Mouse (Mus musculus): ENCODE data around the gene Enpp6.

Enpp6 gene

DNA sequence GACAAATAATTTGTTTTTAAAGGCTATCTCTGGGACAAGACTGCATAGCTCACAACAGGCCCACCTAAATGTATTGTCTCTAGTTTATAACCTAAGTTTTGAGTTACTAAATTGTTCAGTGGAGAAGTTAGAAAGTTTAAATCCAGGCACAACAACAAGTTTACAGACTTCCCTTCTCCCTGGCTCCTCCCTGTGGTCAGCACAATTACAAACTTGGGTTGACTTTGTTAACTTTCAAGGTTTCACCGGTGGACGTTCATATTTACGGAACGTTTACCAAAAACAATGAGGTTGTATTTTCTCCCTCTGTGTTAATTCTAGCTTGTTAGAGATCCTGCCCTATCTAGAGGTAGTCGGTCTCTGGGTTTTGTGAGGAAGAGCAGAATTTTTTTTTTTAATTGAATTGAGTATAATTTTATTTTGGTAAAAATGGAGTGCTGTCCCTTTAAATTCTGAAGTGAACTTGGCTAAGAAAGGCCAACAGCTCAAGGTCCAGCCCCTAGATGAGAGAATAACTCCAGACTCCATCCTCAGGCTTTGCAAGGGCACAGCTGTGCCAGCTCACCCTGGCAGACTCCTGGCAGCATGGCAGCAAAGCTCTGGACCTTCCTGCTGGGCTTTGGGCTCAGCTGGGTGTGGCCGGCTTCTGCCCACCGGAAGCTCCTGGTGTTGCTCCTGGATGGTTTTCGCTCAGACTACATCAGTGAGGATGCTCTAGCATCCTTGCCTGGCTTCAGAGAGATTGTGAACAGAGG lies at the start of gene Enpp6:
Enpp6 (plus strand) TSS at position 502 of the 755 bp plus-strand sequence.
- DNase-seq, result peak; percentile 53

DNA sequence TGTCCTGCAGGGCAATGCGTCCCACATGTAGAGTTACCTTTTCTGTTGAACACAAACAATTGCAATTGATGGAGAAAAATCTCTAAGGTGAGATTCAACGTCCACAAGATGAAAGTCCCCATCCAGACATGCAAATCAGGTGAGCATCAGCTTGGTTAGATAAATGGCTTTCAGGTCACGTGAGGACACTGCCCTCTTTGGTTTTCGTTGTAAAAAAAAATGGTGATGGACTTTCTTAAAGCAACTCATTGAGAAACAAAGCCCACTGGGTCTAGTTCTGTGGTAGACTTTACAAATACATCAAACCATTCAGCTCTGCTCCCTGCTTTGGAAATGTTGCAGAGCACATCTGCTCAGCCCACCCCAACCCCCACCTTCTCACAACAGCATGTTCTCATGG lies 48.5 kb upstream of the Enpp6 start:
- no peak for DNase-seq

DNA sequence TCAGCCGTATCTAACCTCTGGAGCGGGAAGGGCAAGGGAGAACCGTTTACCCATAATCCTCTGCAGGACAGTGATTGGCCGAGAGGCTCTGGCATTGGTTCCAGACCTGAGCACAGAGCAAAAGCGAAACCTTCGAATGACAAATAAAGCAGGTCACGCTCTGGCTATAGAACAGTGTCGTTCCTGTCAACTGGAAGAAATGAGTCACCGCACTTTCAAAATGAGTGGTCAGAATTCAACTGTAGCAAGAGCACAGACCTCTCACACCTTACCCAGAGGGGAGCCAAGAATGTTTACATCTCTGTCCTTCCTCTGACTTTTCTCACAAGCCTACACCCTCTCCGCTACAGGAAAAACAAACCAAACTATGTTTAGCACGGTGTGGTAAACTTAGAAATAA lies 45.4 kb upstream of the Enpp6 start:
- peak; percentile 74 for DNase-seq

DNA sequence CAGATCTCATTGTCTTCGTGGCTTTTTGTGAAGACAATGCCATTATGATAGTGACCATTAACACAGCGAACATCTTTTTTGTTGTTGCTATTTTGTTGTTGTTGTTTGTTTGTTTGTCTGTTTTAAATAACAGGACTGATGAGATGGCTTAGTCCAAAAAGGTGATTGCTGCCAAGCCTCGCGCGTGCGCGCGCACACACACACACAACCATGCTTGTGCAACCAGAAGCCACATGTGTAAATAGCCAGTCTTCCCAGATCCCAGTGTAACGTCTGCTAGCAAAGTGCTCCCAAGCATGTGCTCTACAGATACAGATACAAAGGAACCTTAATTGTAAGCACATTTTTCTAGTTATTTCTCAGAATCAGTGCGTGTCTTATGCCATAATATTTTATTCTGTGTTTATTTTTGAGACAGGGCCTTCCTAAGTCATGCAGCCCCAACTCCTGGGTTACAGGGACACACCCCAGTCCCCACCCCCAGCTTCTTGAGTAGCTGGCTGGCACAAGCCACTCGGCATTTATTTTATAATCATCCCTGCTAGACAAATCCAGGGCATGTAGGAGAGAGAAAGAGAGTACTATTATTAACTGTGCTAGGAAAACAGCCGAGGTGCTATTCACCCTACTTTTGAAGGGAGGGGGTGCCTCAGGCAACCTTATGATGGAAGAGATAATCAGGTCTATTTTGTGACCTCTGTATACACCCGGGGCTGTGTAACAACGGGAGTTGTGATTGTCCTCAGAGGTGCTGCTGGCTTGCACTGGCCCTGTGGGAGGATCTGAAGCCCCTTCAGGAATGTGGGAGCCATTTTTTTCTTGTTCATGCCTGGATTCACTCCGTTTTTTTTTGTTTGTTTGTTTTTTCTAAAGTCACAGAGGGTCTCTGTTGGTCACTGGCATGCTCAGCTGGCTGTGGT lies 44.7 kb upstream of the Enpp6 start:
- no peak for DNase-seq

DNA sequence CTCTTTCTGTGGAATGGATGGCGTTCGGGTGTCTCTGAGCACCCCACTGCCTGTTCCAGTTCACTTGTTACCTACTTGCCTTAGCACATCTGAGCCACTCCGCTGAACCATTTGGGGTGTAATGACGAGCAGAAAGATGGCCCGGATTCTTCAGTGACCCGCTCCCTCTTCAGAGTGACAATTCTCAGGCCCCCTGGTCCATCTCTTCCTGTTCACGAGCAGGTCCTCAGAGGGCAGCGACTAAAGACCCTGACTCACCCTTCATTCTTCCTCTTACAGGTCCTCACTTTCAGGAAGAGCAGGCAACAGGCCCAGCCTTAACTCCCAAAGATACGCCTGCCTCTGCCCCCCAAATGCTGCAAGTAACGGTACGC lies 44.0 kb upstream of the Enpp6 start:
- no peak for DNase-seq

DNA sequence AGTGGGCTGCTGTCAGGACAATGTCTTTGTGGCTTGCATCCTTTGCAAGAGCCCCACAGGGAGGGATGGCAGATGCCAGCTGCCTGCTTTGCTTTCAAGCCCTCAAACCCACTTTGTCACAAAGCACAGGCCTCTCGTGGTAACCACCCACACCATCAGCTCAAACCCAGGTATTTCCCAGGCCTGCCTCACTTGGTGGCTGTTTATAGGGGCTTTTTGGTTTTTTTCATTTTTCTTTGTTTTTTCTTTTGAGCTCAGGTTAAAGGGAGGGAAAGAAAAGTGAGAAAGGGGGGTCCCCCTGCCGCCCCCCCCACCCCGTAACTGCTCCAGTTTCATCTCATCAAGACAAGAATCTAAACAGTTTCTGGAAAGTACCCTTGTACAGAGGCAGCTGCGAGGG lies 43.4 kb upstream of the Enpp6 start:
- no peak for DNase-seq

DNA sequence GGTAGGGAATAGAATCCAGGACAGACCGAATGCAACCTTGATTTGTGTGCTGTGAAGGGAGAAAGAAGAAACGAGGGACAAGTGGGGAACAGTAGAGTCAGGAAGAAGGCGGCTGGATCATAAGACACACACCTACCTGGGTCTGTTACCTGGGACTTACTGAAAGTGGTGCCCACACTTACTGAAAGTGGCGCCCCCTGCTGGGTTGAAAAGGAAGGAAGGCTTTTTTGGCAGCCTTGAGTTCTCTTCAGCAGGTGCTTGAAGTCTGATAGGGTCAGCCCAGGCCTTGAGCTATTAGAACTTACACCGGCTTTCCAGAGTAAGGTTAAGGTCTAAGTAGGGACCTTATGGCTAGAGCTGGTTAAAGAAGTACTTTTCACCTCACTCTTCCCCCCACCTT lies 40.5 kb upstream of the Enpp6 start:
- DNase-seq, result no peak

DNA sequence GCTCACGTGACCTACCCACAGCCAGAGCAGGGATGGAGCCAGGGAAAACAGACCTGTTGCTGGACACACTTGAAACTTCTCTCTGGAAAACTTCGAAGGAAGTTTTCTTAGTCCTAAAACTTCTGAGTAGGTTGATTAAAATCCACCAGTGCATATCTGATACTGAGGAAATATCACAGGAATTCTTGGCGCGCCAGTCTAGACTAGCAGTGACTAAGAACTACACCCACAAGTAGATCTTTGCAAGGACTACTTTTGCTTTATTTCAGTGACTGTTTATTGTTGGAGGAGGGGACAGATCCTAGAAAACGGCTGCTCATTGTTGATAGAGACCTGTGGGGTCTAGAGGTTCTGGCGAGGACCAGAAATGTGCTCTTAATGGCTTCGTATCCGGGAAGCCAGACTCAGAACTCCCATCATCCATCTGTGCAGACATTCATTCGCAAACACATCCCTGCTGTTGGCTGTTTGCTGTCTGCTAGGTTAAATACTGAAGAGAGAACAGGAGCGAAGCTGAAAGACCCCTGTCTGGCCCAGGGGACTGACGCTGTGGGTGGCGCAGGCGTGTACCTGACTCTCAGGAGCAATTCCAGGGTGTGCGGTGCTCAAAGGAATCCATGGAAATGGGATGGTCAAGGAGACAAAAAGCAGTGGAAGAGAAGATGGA lies 38.5 kb upstream of the Enpp6 start:
- no peak for DNase-seq

DNA sequence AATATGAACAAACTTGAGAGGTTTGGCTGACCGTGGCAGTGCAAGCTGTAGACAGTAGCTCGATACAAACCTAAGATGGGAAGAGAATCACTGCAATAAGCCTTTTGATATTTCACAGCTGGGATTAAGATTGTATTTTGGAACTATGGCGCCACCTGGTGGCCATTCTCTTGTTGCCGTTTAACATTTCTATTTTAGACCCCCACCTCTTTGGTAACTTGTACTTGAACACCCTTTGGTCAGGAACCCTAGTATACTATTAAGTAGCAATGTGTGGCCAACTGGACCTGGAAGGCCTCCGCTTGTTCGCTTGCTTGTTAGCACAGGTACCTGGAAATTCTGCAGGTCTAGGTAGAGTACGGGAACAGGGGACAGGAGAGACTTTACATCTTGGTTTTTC lies 33.2 kb upstream of the Enpp6 start:
- peak; percentile 88 for DNase-seq

DNA sequence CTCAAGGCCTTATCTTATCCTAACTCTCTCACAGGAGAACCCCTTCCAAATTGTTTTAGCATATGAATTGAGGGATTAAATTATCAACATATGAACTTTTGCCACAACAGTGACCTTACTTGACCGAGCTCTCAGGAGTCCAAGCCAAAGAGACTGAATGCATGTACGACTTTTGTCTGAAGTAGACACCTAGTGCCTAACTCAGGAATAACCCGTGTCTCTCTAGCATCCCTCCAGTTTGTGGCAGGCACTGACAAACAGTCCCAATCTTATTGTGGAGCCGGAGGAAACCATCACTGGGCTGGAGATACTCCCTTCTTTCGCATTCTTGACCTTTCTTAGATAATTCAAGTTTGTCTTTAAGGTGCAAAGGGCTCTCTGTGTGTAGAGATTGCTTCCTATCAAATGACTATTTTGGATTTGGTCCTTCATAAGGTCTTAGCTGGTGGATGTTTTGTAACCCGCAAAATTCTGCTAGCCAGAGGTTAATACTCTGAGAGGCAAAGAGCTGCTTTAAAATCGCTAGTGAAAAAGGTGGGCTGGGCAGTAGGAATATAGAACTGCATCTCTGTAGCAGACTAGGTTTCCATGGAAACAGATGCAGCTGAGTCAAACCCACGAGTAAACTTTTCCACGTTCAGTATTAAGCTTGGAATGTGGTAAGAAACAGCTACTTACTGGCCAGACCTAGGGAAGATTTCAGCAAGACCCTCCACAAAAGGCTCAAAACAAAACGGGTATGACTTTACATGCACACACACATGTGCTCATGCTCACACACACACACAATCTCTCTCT lies 23.9 kb upstream of the Enpp6 start:
- DNase-seq, result no peak

DNA sequence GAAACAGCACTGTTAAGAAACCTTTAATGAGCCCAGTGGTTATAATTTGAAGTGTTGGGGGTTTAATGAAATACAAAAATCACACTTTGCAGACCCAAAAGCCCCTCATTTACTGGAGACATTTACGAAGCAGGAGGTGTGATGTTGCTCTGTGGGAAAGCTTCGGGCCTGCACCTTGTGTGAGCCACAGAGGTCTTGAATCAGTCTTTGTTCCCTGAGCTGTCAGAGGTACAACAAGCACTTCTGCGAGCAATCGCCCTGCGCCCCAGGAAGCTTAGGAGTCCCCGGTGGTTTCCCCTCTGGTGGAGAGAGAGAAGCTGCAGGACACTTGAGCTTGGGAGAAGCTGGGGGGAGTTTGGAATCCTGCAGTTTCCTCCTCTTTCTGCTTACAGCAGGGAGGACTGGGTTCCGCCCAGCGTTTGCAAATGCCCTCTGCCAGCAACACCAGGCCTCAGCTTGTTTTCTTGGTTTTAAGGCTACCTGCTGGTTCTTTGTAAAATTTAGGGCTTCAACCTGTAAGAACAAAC lies 23.0 kb upstream of the Enpp6 start:
- no peak for DNase-seq

DNA sequence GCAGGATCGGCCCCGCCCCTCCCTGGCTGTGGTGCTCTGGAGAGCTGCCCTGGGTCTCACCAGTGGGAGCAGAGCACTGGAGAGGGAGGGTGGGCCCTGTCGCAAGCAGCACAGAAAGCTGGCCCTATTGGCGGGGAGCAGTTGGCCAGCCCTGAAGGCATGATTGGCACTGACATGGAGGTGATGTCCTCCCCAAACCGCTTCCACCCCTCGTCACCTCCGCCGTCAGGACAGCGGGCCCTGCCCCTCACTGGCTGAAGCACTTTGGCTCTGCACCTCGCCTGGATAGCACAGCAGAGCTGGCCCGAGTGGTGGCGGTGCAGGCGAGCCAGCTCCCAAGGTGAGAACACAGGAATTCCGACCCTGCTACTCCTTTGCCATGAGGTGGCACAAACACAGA lies 20.9 kb upstream of the Enpp6 start:
- DNase-seq, result no peak

DNA sequence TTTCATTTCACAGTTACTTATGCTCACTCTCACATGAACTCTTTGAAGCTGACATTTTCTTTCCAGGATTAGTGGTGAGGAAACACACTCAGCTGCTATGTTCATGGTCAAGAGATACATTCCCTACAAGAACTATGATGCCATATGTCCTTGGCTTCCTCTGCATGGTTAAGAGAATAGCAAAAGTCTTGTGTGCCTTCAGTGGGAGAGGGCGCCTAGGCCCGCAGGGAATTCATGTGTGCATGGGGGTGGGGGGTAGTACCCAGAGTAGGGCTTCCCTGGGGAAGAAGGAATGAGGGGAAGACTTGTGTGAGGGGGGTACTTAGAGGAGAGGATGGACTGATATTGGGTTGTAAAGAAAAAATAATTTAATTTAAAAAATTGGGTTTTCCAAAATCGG lies 18.0 kb upstream of the Enpp6 start:
- no peak for DNase-seq

DNA sequence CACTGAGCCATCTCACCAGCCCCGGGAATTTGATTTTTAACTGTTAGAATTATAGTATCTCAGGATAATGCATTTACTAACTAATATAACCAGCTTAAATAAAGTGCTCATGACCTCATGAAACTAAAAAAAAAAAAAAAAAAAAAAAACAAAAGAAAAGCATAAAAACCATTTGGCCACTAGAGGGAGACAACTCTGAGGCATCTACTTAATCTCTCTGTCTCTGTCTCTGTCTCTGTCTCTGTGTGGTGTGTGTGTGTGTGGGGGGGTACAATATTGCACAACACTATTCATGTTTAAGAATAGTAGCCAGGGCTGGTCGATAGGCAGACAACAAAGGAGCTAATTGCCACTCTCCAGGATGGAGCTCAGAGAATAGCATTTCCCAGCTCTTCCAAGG lies 17.3 kb upstream of the Enpp6 start:
- DNase-seq, result no peak

DNA sequence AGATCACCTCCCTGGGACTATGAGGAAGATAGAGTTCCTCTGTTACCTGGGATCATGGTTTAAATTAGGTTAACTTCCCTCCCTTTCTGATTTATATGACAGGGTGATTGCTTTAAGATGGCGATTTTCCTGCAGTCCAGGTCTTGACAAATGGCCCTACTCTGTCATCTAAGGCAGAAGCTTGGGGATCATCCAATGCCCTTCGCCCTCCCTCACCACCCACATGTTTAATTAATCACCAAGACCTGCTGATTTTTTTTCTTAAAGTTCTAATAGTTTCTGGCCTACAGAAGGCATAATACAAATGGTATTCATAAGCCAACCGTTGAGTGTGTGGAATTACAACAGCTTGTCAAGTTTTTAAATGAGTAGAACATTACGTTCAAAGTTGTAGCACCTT lies 9.3 kb upstream of the Enpp6 start:
- no peak for DNase-seq

DNA sequence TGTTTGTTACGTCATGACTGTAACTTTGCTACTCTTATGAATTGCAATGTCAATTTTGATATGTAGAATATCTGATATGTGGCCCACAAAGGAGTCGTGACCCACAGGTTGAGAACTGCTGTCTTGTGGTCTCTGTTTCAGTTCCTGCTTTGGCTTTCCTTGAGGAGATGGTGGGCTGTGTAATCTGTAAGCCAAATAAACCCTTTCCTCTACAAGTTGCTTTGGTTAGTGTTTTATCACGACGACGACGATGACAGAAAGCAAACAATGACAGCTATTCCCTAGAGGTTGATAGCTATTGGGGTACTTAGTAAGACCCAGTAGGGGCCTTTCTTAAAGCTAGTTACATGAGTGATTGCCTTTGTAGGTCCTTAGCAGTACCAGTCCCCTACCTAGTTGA lies 4.5 kb upstream of the Enpp6 start:
- no peak for DNase-seq

DNA sequence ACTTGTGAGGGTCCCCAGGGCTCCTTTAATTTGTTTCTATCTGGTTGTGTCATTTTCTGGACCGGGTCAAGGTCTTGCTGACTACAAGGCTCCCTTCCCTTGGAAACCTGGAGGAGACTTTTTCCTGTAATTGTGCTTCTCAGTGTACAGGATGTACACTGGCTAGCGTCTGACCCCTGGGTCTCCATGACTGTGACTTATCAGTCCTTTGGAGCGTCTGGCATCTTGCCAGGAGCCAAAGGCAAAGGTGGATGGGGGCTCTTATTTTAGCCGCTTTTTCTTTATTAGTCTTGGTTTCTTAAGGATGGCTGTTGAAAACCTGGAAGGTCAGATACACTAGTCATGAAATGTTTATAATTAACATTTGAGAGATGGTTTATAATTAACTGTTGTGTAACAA lies 3.9 kb upstream of the Enpp6 start:
- DNase-seq, result peak; percentile 80

DNA sequence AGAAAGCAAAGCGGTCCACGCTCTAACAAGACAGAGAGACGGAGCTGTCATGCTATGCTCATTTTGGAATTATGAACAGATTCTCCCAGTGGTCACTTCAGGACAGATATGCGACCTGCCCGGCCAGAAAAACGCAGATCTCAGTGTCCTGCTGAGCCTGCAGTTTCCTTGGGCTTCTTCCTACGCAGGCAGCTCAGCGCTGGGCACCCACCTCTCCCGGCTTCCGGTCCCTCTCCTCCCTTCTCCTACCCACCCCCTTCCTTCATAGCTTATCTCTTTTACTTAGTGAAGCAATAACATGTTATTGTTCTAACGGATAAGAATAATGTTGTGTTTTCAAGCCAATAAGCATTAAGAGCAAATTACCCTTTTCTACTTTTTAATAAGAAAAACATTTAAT lies 2.0 kb upstream of the Enpp6 start:
- no peak for DNase-seq

DNA sequence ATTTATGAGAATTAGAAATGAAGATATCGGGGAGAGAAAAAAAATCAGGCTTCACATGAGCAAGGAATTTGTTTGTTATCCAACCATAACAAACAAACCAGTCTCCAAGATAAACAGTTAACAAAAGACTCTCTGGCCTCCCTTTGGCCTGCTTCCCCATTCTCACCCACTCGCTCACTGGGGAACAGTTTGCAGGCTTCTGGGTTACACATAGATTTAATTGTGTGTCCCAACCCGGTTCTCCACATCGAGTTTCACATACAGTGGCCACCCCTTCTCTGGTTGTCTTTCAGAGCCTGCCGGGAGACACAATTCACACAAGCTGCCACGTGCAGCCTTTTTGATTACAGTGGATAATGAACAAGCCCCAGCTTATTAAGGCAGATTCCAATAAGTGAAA lies 1.7 kb downstream of the Enpp6 start:
- no peak for DNase-seq

DNA sequence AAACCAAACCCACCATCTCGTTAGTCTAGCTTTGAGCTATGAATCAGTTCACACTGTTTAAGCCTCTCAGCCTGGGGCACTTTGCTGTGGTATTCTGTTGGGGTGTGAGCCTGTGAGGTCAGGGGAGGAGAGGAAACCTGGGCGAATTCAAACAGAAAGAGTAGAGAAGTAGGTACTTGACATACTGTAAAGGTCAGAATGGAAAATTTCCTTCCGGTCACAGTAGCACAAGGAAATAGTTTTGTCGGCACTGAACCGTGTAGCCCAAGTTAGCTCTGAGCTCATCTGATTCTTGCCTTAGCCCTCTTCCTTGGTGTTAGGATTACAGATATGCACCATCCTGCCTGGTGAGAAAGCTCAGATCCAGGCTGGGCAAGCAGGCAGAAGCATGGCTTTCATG lies 4.4 kb downstream of the Enpp6 start:
- no peak for DNase-seq

DNA sequence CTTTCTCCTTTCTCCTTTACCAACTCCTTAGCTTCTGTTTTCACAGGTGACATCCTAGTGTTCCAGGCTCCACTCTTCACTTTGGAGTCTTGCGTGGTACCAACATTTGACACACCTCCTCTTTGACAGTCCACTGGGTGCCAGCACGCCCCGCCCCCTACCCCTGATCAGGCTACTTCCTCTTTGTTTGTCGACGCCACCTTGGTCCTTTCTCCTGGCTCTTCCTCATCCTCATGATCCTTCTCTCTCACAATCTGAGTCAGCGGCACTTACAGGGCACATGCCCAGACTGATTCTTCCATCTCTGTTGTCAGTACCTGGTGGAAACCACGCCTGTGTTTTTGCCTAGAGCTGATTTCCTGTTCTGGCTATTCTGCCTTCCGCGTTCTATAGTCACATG lies 5.9 kb downstream of the Enpp6 start:
- no peak for DNase-seq

DNA sequence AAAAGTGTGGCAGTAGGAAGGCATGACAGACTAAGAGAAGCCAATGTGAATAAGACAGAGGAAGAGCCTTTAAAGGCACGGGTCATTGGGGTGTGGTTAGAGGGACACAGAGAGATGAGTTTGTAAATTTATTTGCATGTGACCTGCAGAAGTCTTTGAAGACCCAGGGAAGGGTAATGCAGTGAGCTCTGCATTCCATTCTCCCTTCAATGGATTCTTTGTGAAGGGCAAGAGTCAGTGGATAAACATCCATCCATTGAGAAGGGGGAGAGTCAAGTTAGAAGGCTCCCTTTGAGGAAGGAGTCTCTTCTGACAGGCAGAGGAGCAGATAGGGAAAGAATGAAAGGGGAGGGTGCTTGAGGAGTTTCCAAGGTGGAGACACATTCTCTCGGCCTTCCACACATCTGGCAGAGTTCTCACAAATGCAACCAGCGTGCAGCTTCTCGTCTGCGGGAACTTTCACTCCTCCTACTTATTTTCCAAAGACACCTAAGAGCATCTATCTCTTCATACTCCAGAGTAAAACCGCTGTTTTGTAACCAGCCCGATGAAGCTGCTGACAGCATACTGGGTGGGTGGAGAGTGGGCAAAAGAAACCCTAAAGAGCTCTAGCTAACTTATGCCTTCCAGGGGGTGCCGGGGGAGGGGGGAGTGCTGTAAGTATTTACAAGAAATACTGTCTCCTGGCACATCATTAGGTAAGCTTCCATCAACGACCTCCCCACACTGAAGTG lies 9.4 kb downstream of the Enpp6 start:
- no peak for DNase-seq
